Mouse (Mus musculus) induced T-regulatory cell, adult 2 months (primary cell): ENCODE results near the gene Tbl1x.
A peak's percentile ranks its signal among the peaks of the same experiment; 100 is the strongest.

Source experiments
- DNase-seq: peaks from one replicate; pipeline ENCODE4 v3.0.0-alpha.2; 2012; ENCODE audit warnings: low read depth

The Tbl1x gene

GRCm38 (mm10) chrX:77544550-77544949 is 33.7 kb downstream of the Tbl1x start:
- DNase-seq = no peak

GRCm38 (mm10) chrX:77545362-77546078 is 34.7 kb downstream of the Tbl1x start:
- peak; percentile 50 for DNase-seq

- DNase-seq = peak; percentile 52
These were observed 35.6 kb downstream of the Tbl1x start for GRCm38 (mm10) chrX:77546448-77546847.

GRCm38 (mm10) chrX:77548951-77549350 is 38.1 kb downstream of the Tbl1x start:
- DNase-seq = no peak

GRCm38 (mm10) chrX:77550388-77550787 is 39.6 kb downstream of the Tbl1x start:
- DNase-seq = no peak

- no peak for DNase-seq
These were observed 40.5 kb downstream of the Tbl1x start for GRCm38 (mm10) chrX:77551306-77551705.

GRCm38 (mm10) chrX:77552088-77552487 is 41.3 kb downstream of the Tbl1x start:
- no peak for DNase-seq

GRCm38 (mm10) chrX:77555985-77556384 is 45.2 kb downstream of the Tbl1x start:
- DNase-seq = no peak

GRCm38 (mm10) chrX:77559199-77559881 is 48.5 kb downstream of the Tbl1x start:
- no peak for DNase-seq

GRCm38 (mm10) chrX:77563616-77564015 is 52.8 kb downstream of the Tbl1x start:
- DNase-seq = no peak

- DNase-seq = no peak
These were observed 55.9 kb downstream of the Tbl1x start for GRCm38 (mm10) chrX:77566739-77567138.

- DNase-seq = no peak
These were observed 57.2 kb downstream of the Tbl1x start for GRCm38 (mm10) chrX:77568013-77568412.

- no peak for DNase-seq
These were observed 62.9 kb downstream of the Tbl1x start for GRCm38 (mm10) chrX:77573743-77574142.

GRCm38 (mm10) chrX:77577108-77577507 is 66.3 kb downstream of the Tbl1x start:
- no peak for DNase-seq

- no peak for DNase-seq
These were observed 67.4 kb downstream of the Tbl1x start for GRCm38 (mm10) chrX:77578172-77578571.

GRCm38 (mm10) chrX:77579964-77580363 is 69.2 kb downstream of the Tbl1x start:
- peak; percentile 59 for DNase-seq

GRCm38 (mm10) chrX:77585974-77586373 is 75.2 kb downstream of the Tbl1x start:
- peak; percentile 23 for DNase-seq

- no peak for DNase-seq
These were observed 83.9 kb downstream of the Tbl1x start for GRCm38 (mm10) chrX:77594670-77595224.

- no peak for DNase-seq
These were observed 86.9 kb downstream of the Tbl1x start for GRCm38 (mm10) chrX:77597674-77598073.

- DNase-seq = no peak
These were observed 87.9 kb downstream of the Tbl1x start for GRCm38 (mm10) chrX:77598736-77599135.

- no peak for DNase-seq
These were observed 92.9 kb downstream of the Tbl1x start for GRCm38 (mm10) chrX:77603496-77604258.

- DNase-seq = no peak
These were observed 96.7 kb downstream of the Tbl1x start for GRCm38 (mm10) chrX:77607488-77607887.
